Mouse (Mus musculus) heart, embryonic 16.5 days (tissue): ENCODE results near the gene Zfp653. TPM values are rescaled to one million over a fixed set of nuclear protein-coding genes. Genes with fewer than 3 reads are reported as not detected.

Experiments used
- ATAC-seq: fragments of 200-750 bp; cut with Nextera tagmentation; replicated peaks from 2 replicates; pipeline ENCODE4 v1.8.0; 2017; ENCODE audit warnings: moderate number of reproducible peaks; ENCODE audit not compliant: insufficient read depth, low FRiP score; ENCODE audit errors: extremely low read depth
- H3K27ac ChIP-seq: fragments of 300-500 bp; sonication (generic); 2 replicates; pipeline ENCODE4 v1.5.1; 2014; ENCODE audit warnings: mild to moderate bottlenecking, low read length, control low read depth, moderate library complexity
- H3K27me3 ChIP-seq: fragments of 300-500 bp; sonication (generic); 2 replicates; pipeline ENCODE4 v1.6.1; 2014; ENCODE audit warnings: low read length, mixed read lengths; ENCODE audit not compliant: control insufficient read depth, insufficient read depth
- H3K36me3 ChIP-seq: fragments of 300-500 bp; sonication (generic); 2 replicates; pipeline ENCODE4 v1.6.1; 2014; ENCODE audit not compliant: control insufficient read depth, insufficient read depth
- H3K4me1 ChIP-seq: fragments of 300-500 bp; sonication (generic); 2 replicates; pipeline ENCODE4 v1.6.1; 2014; ENCODE audit warnings: low read length, mixed read lengths; ENCODE audit not compliant: control insufficient read depth, insufficient read depth
- H3K4me2 ChIP-seq: fragments of 300-500 bp; sonication (generic); 2 replicates; pipeline ENCODE4 v1.6.1; 2014; ENCODE audit warnings: low read depth, mild to moderate bottlenecking, control low read depth, low read length
- H3K4me3 ChIP-seq: fragments of 300-500 bp; sonication (generic); 2 replicates; pipeline ENCODE4 v1.5.1; 2014; ENCODE audit warnings: mild to moderate bottlenecking, control low read depth, low read length
- H3K9ac ChIP-seq: fragments of 300-500 bp; sonication (generic); 2 replicates; pipeline ENCODE4 v1.6.1; 2014; ENCODE audit warnings: low read length, control low read depth
- H3K9me3 ChIP-seq: fragments of 300-500 bp; sonication (generic); replicated peaks from 2 replicates; pipeline ENCODE4 v1.6.1; 2016; ENCODE audit warnings: low read length; ENCODE audit not compliant: control insufficient read depth
- WGBS: fragments of 180-500 bp; shearing (Covaris S2); extraction: QIAGEN DNeasy Blood & Tissue Kit; methylation state at CpG from one replicate; pipeline ENCODE4 v1.1.7; 2014; 5-methylcytosine and 5-hydroxymethylcytosine counted together
- microRNA-seq: library from miRNA; unstranded; fragments of <30 nt; microRNA quantifications from one replicate; pipeline ENCODE4, GENCODE M21; 2017
- polyA plus RNA-seq: library from polyadenylated mRNA; unstranded; fragments of >200 nt; fragmentation: Nextera tagmentation; extraction: Ambion mirVana; gene quantifications from 2 replicates; pipeline ENCODE4 v1.2.1, GENCODE M21; 2015

Gene Zfp653
- polyA plus RNA-seq, 1 experiment from 2014 or later: 10.7 TPM

GRCm38 (mm10) chr9:22024592-22024991, 46.6 kb downstream of the Zfp653 start:
- Histone ChIP-seq H3K9me3 (no peaks in the 10 kb centered on the region), H3K4me3 (no peak overlapping the region), H3K9ac (no peak overlapping the region), H3K27me3 (no peaks in the 10 kb centered on the region), H3K27ac (no peak overlapping the region), H3K36me3 (no peaks in the 10 kb centered on the region), H3K4me1 (no peaks in the 10 kb centered on the region), H3K4me2 (no peak overlapping the region)
- ATAC-seq: no peak
- WGBS: 52% methylated on average over 8 of the region's 8 CpGs

DNA sequence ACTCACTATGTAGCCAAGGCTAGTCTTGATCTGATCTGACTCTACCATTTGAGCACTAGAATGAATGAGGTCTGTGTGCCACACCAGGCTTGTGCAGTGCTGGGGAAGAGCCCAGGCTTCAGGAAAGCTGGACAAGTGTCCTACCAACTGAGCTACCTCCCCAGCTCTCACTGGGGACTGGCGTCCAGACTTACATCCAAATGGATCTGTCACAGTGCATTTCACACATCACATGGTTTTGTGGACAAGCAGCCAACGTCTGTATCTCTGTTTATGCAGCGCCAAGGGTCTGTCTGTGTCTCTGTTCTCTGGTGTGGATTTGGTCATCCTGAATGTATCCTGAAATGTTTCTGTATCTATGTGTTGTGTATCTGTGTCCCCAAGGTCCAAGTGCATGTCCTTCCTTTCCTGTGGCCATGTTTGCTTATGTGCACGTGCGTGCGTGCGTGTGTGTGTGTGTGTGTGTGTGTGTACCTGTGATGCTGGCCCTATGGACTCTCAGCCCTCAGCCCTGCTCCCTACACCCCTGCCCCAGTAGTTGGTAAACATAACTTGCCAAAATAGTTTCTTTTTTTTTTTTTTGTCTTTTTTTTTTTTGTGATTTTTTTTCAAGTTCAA, 53.9 kb downstream of the Zfp653 start:
- 67% methylated on average over 7 of the region's 7 CpGs for WGBS
- Histone ChIP-seq H3K4me2 (no peak overlapping the region), H3K9me3 (no peaks in the 10 kb centered on the region), H3K9ac (no peak overlapping the region), H3K4me1 (no peaks in the 10 kb centered on the region), H3K27me3 (no peaks in the 10 kb centered on the region), H3K27ac (no peak overlapping the region), H3K4me3 (no peak overlapping the region), H3K36me3 (peaks cover 22% of the 10 kb centered on the region)
- ATAC-seq: no peak

GRCm38 (mm10) chr9:22016245-22016644, 54.9 kb downstream of the Zfp653 start:
- Histone ChIP-seq H3K4me3 (no peak overlapping the region), H3K27ac (no peak overlapping the region), H3K9me3 (no peaks in the 10 kb centered on the region), H3K4me1 (no peaks in the 10 kb centered on the region), H3K27me3 (no peaks in the 10 kb centered on the region), H3K4me2 (no peak overlapping the region), H3K9ac (no peak overlapping the region), H3K36me3 (peaks cover 32% of the 10 kb centered on the region)
- WGBS: 66% methylated on average over 10 of the region's 10 CpGs
- no peak for ATAC-seq

GRCm38 (mm10) chr9:22012731-22013130, 58.4 kb downstream of the Zfp653 start:
- Histone ChIP-seq H3K36me3 (peaks cover 56% of the 10 kb centered on the region), H3K4me1 (no peaks in the 10 kb centered on the region), H3K27me3 (no peaks in the 10 kb centered on the region), H3K9me3 (no peaks in the 10 kb centered on the region), H3K9ac (no peak overlapping the region), H3K27ac (no peak overlapping the region), H3K4me2 (no peak overlapping the region), H3K4me3 (no peak overlapping the region)
- WGBS: 90% methylated on average over 13 of the region's 13 CpGs
- no peak for ATAC-seq

DNA sequence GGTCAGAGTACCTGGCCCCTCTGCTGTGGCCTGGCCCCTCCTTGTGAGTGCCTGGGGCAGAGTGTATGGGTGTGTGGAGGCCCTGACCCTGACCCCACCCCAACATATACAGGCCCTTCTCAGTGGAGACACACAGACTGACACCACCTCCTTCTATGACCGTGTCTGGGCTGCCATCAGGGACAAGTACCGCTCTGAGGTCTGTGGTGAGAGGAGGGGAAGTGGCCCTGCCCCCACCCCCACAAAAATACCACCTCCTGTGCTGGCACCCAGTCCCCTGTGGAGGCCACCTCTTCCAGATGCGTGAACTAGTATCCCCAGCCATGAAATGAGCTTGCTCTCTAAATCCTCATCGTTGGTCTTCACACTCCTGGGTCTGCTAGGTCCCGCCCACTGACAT, 60.1 kb downstream of the Zfp653 start:
- Histone ChIP-seq H3K27me3 (no peaks in the 10 kb centered on the region), H3K4me2 (no peak overlapping the region), H3K36me3 (peaks cover 65% of the 10 kb centered on the region), H3K4me1 (no peaks in the 10 kb centered on the region), H3K4me3 (no peak overlapping the region), H3K27ac (no peak overlapping the region), H3K9ac (no peak overlapping the region), H3K9me3 (no peaks in the 10 kb centered on the region)
- 86% methylated on average over 5 of the region's 5 CpGs for WGBS
- ATAC-seq: no peak

Small RNA genes within 50 kb of the gene (microRNA-seq; reads per million reads assigned to microRNA genes)
- 0.98 reads per million for gene Mir7084

Other genes starting within 250 kb of the Zfp653 start
- gene Angptl8, start 235.9 kb downstream of the Zfp653 start, polyA plus RNA-seq: 1.7 and 2.4 TPM in 2 replicates
- gene Dock6, start 218.7 kb downstream of the Zfp653 start, polyA plus RNA-seq: 45.2 and 46.2 TPM in 2 replicates
- 10.8 and 11.4 TPM in 2 replicates for gene Rab3d, start 153.2 kb downstream of the Zfp653 start, polyA plus RNA-seq
- gene Ccdc159, start 143.9 kb downstream of the Zfp653 start, polyA plus RNA-seq: 2.3 and 2.7 TPM in 2 replicates
- gene Tmem205, start 143.8 kb downstream of the Zfp653 start, polyA plus RNA-seq: 39.1 and 45.3 TPM in 2 replicates
- gene Plppr2, start 134.3 kb downstream of the Zfp653 start, polyA plus RNA-seq: 3.2 and 4.3 TPM in 2 replicates
- gene Swsap1, start 115.6 kb downstream of the Zfp653 start, polyA plus RNA-seq: 4.4 and 4.9 TPM in 2 replicates
- 3.6 TPM in 2 replicates for gene Epor, start 107.9 kb downstream of the Zfp653 start, polyA plus RNA-seq
- gene Rgl3, start 81.9 kb downstream of the Zfp653 start, polyA plus RNA-seq: 2.6 and 3.0 TPM in 2 replicates
- 0.45 and 1.1 TPM in 2 replicates for gene Ccdc151, start 68.7 kb downstream of the Zfp653 start, polyA plus RNA-seq
- gene Prkcsh, start 68.6 kb downstream of the Zfp653 start, polyA plus RNA-seq: 72.7 and 76.8 TPM in 2 replicates
- 0.21 and 0.29 TPM in 2 replicates for gene Elavl3, start 19.4 kb downstream of the Zfp653 start, polyA plus RNA-seq
- gene Gm49318, start 117 bp downstream of the Zfp653 start, polyA plus RNA-seq: not detected in 2 replicates
- gene Ecsit, start 14.1 kb upstream of the Zfp653 start, polyA plus RNA-seq: 68.8 and 73.1 TPM in 2 replicates
- 140 and 164 TPM in 2 replicates for gene Cnn1, start 27.8 kb upstream of the Zfp653 start, polyA plus RNA-seq
- 111 and 117 TPM in 2 replicates for gene Elof1, start 45.8 kb upstream of the Zfp653 start, polyA plus RNA-seq
- 5.5 and 8.7 TPM in 2 replicates for gene Acp5, start 64.3 kb upstream of the Zfp653 start, polyA plus RNA-seq
- gene Pigyl, start 85.5 kb upstream of the Zfp653 start, polyA plus RNA-seq: 49.0 and 49.8 TPM in 2 replicates
- gene Zfp872, start 116.7 kb upstream of the Zfp653 start, polyA plus RNA-seq: 0.22 and 0.26 TPM in 2 replicates
- 21.7 and 22.0 TPM in 2 replicates for gene Zfp809, start 154.3 kb upstream of the Zfp653 start, polyA plus RNA-seq
- gene Zfp599, start 188.5 kb upstream of the Zfp653 start, polyA plus RNA-seq: 4.3 and 4.4 TPM in 2 replicates
- gene Zfp810, start 236.3 kb upstream of the Zfp653 start, polyA plus RNA-seq: 13.3 and 14.7 TPM in 2 replicates